Mouse (Mus musculus) hindbrain, embryonic 16.5 days (tissue): Measurements from ENCODE around the gene Lipm. TPM values are rescaled to one million over a fixed set of nuclear protein-coding genes. Genes with fewer than 3 reads are reported as not detected.

Source experiments
- ATAC-seq: fragments of 200-750 bp; cut with Nextera tagmentation; 2 replicates; pipeline ENCODE4 v1.8.0; 2017; ENCODE audit warnings: moderate TSS enrichment, moderate library complexity
- H3K27ac ChIP-seq: fragments of 300-500 bp; sonication (generic); 2 replicates; pipeline ENCODE4 v1.5.1; 2014; ENCODE audit warnings: low read depth, mild to moderate bottlenecking, control low read depth, low read length, moderate library complexity
- H3K27me3 ChIP-seq: fragments of 300-500 bp; sonication (generic); replicated peaks from 2 replicates; pipeline ENCODE4 v1.6.1; 2014; ENCODE audit warnings: low read length; ENCODE audit not compliant: control insufficient read depth, insufficient read depth
- H3K36me3 ChIP-seq: fragments of 300-500 bp; sonication (generic); 2 replicates; pipeline ENCODE4 v1.6.1; 2014; ENCODE audit warnings: mild to moderate bottlenecking, low read length, moderate library complexity, mixed read lengths; ENCODE audit not compliant: control insufficient read depth, insufficient read depth
- H3K4me1 ChIP-seq: fragments of 300-500 bp; sonication (generic); 2 replicates; pipeline ENCODE4 v1.6.1; 2014; ENCODE audit warnings: low read depth, low read length; ENCODE audit not compliant: control insufficient read depth, insufficient read depth
- H3K4me2 ChIP-seq: fragments of 300-500 bp; sonication (generic); 2 replicates; pipeline ENCODE4 v1.6.1; 2014; ENCODE audit warnings: mild to moderate bottlenecking, low read length, control low read depth, moderate library complexity
- H3K4me3 ChIP-seq: fragments of 300-500 bp; sonication (generic); 2 replicates; pipeline ENCODE4 v1.5.1; 2014; ENCODE audit warnings: mild to moderate bottlenecking, low read length, control low read depth, moderate library complexity
- H3K9ac ChIP-seq: fragments of 300-500 bp; sonication (generic); 2 replicates; pipeline ENCODE4 v1.6.1; 2014; ENCODE audit warnings: low read depth, mild to moderate bottlenecking, control low read depth, low read length, moderate library complexity
- H3K9me3 ChIP-seq: fragments of 300-500 bp; sonication (generic); 2 replicates; pipeline ENCODE4 v1.6.1; 2014; ENCODE audit warnings: mild to moderate bottlenecking, low read length, moderate library complexity; ENCODE audit not compliant: control insufficient read depth
- WGBS: fragments of 180-500 bp; shearing (Covaris S2); extraction: QIAGEN DNeasy Blood & Tissue Kit; methylation state at CpG from one replicate; pipeline ENCODE4 v1.1.7; 2014; 5-methylcytosine and 5-hydroxymethylcytosine counted together
- polyA plus RNA-seq: library from polyadenylated mRNA; unstranded; fragments of >200 nt; fragmentation: Nextera tagmentation; extraction: Ambion mirVana; gene quantifications from 2 replicates; pipeline ENCODE4 v1.2.1, GENCODE M21; 2015

Lipm gene
- polyA plus RNA-seq, 1 experiment from 2014 or later = not detected

DNA sequence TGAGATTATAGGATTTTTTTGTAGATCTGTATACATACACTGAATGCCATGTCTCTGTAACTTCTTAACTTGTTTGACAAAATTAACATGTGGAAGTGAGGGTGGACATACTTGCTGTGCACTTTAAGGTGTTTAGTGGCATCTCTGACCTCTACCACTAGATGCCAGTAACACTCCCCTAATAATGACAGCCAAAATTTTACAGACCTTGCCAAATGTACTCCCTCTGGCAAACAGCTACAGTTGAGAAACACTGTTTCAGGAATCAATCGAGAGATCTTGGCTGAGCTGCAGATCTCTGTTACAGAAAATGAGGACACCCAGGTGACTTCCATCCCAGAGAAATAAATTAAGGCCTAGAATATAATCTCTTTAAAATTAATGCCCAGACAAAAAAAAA, 4.5 kb upstream of the Lipm start:
- Histone ChIP-seq H3K4me2 (no peak overlapping the region), H3K27ac (no peak overlapping the region), H3K36me3 (no peaks in the 10 kb centered on the region), H3K4me1 (no peaks in the 10 kb centered on the region), H3K27me3 (no peaks in the 10 kb centered on the region), H3K4me3 (no peak overlapping the region), H3K9me3 (no peaks in the 10 kb centered on the region), H3K9ac (no peak overlapping the region)
- no peak for ATAC-seq
- 65% methylated on average over 1 of the region's 1 CpGs for WGBS

DNA sequence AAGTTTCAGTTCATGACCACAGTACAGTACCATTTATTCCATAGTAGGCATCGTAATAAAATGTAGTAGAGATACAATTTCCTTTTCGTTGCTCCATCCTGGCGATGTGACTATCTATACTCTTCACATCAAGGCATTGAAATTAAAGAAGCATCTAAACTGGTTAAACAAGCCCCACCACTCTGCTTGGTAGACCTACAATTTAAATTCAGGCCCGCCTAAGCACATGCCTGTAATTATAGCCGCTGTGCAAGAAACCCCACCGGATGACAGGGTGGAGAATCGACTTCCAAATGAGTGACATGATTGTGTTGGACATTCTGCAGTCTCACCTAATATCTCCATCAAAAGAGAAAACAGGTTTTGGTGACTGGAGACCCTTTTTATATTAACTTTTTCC, 1.2 kb downstream of the Lipm start:
- WGBS = 91% methylated on average over 7 of the region's 7 CpGs
- Histone ChIP-seq H3K4me2 (no peak overlapping the region), H3K27ac (no peak overlapping the region)

DNA sequence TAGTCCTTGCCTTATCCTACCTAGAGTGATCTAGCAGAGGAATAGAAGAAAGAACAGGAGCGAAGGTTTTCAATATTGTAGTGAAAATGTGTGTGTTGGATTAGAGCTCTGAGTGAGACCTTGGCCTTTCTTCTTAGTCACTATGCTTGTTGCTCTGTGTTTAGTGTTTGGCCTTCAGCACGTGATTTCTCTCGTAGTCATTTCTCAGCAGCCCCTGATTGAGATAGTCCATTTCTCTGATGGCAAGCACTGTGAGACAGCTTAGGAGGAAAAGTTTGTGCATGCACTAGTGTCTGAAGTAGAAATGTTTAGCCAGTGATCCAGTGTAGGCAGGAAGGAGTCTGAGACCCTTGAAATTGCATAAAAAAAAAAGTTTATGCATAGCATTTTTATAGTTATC, 4.1 kb downstream of the Lipm start:
- no peaks in the 10 kb centered on the region for H3K4me1 ChIP-seq
- H3K36me3 ChIP-seq = no peaks in the 10 kb centered on the region
- no peak overlapping the region for H3K4me2 ChIP-seq
- 92% methylated on average over 3 of the region's 3 CpGs for WGBS
- no peaks in the 10 kb centered on the region for H3K27me3 ChIP-seq
- H3K9me3 ChIP-seq = no peaks in the 10 kb centered on the region
- H3K9ac ChIP-seq = no peak overlapping the region
- ATAC-seq = no peak
- H3K4me3 ChIP-seq = no peak overlapping the region
- H3K27ac ChIP-seq = no peak overlapping the region

More for the DNA sequence above, 1.2 kb downstream of the Lipm start:
- Histone ChIP-seq H3K9me3 (no peaks in the 10 kb centered on the region), H3K36me3 (no peaks in the 10 kb centered on the region), H3K9ac (no peak overlapping the region), H3K4me1 (no peaks in the 10 kb centered on the region), H3K27me3 (no peaks in the 10 kb centered on the region), H3K4me3 (no peak overlapping the region)
- no peak for ATAC-seq

DNA sequence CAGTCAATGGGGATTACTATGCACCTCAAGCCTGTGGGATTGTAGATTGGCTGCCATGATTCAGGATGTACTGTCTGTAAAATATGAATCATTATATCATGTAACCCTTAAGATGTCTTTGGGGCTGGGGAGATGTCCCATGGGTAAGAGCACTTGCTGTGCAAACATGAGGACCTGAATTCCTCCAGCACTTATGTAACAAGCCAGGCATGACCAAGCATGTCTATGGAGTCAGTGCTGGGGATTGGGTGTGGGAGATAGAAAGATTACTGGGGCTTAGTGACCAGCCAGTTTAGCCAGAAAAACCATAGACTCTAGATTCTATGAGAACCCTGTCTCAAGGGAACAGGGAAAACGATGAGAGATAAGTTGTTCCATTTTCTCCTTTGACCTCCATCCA, 18.4 kb downstream of the Lipm start:
- H3K9me3 ChIP-seq = no peaks in the 10 kb centered on the region
- H3K27me3 ChIP-seq = no peaks in the 10 kb centered on the region
- H3K4me1 ChIP-seq = no peaks in the 10 kb centered on the region
- no peak overlapping the region for H3K4me3 ChIP-seq
- 83% methylated on average over 1 of the region's 1 CpGs for WGBS
- H3K27ac ChIP-seq = no peak overlapping the region
- H3K36me3 ChIP-seq = no peaks in the 10 kb centered on the region
- no peak overlapping the region for H3K4me2 ChIP-seq
- H3K9ac ChIP-seq = no peak overlapping the region
- ATAC-seq = no peak

DNA sequence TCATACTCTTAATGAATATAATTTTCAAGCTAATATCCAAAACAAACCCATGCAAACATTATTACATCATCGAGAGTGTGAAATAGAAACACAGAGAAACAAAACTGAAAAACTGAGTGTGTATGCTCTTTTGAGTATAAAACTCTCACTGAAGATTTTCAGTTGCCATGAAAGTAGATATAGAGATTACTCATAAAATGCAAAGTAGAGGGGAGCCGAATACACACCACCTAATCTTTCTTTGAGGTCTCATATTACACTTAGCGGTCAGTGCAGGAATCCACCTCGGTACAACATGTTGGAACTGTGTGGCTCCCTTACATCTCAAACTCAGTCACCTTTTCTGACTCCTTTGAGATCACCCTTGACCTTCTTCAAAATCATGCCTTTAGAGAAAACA, 18.9 kb downstream of the Lipm start:
- 91% methylated on average over 4 of the region's 4 CpGs for WGBS
- no peak overlapping the region for H3K27ac ChIP-seq

DNA sequence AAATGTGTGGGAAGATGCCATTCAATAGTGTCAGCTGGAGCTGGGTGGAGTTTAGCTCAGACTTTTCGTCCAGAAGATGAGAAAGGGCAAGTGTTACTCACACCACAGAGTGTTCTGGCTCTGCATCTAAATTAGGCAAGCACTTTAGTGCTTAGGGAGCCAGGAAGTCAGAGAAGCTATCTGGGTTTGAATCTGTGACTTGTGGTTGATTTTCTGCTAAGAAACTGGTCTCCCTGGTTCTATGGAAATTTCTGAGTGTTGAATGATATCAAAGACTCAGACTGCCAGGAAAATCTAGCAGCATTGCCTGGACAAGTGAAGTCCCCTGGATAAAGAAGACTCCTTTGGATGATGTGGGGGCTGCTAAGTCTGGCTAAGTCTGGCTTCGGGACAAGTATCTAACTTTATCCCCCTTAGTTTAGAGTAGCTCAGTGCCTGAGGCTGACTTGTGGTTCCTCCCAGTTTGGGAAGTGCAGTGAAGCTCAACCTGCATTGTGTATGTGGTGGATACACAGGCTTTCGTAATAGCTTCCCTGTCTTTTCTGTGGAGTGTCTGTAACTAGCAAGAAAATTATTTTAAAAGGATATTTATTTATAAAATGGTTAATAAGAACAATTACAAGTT, 19.5 kb downstream of the Lipm start:
- Histone ChIP-seq H3K36me3 (no peaks in the 10 kb centered on the region), H3K4me3 (no peak overlapping the region), H3K9ac (no peak overlapping the region), H3K9me3 (no peaks in the 10 kb centered on the region), H3K27ac (no peak overlapping the region), H3K27me3 (no peaks in the 10 kb centered on the region), H3K4me2 (no peak overlapping the region), H3K4me1 (no peaks in the 10 kb centered on the region)
- 74% methylated on average over 3 of the region's 3 CpGs for WGBS
- no peak for ATAC-seq

More for the DNA sequence above, 18.9 kb downstream of the Lipm start:
- Histone ChIP-seq H3K4me2 (no peak overlapping the region), H3K9ac (no peak overlapping the region), H3K27me3 (no peaks in the 10 kb centered on the region), H3K9me3 (no peaks in the 10 kb centered on the region), H3K4me1 (no peaks in the 10 kb centered on the region), H3K36me3 (no peaks in the 10 kb centered on the region), H3K4me3 (no peak overlapping the region)
- ATAC-seq = no peak

DNA sequence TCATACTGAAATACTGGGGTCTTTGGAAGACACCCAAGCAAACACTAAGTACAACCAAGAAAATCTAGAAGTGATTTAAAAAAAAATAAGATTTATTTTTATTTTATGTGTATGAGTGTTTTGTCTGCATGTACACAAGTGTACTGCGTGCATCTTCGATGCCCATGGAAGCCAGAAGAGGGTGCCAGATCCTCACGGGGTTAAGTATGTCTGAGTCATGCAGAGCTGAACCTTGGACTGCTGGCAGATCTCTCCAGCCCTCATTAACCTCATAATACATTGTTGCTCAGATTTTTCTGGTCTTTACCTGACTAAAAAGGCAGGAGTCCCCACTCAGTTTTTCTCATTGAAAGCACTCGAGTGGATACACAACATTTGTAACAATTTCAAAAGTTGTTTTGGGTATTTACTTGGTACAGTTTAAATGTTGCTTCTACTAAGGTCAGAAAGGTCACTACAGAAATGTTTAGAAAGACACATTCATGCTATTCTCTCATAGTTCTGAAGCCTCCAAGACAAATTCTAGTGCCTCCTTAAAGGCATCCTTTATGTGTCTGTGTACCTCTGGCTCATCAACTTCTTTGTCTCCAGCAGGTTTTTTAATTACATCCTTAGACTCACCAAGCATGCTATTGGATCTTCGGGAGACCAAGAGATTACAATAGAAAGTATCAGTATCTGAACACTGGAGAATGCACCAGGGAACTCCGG, 38.1 kb downstream of the Lipm start:
- no peak overlapping the region for H3K4me3 ChIP-seq
- no peaks in the 10 kb centered on the region for H3K4me1 ChIP-seq
- no peak overlapping the region for H3K4me2 ChIP-seq
- 88% methylated on average over 6 of the region's 6 CpGs for WGBS
- H3K9ac ChIP-seq = no peak overlapping the region
- ATAC-seq = no peak
- no peak overlapping the region for H3K27ac ChIP-seq
- no peaks in the 10 kb centered on the region for H3K9me3 ChIP-seq
- H3K27me3 ChIP-seq = no peaks in the 10 kb centered on the region
- no peaks in the 10 kb centered on the region for H3K36me3 ChIP-seq

DNA sequence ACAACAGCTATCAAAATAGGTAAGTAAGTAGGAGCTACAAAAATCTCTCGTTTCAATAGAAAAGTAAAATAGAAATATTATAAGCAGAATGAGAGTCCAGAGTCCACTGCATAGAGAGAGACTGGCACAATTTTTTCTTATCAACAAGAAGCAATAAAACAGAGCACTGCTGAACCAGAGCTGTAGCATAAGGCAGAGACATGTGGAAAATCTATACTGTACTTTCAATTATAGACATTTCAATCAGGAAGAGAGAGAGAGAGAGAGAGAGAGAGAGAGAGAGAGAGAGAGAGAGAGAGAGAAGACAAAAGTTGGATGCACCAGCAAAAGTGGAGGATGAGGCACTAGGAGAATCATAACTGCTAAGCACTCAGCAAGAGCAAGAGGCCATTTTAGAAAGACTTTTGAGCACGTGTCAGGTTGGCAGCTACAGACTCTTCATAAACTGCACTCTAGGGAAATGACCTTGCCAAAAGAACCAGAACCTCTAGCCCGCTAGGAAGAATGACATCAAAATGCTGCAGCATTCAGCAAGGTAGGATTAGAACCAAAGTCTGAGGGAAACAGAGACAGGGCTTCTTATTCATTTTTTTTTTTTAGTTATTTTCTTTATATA, 38.8 kb downstream of the Lipm start:
- ATAC-seq = no peak

DNA sequence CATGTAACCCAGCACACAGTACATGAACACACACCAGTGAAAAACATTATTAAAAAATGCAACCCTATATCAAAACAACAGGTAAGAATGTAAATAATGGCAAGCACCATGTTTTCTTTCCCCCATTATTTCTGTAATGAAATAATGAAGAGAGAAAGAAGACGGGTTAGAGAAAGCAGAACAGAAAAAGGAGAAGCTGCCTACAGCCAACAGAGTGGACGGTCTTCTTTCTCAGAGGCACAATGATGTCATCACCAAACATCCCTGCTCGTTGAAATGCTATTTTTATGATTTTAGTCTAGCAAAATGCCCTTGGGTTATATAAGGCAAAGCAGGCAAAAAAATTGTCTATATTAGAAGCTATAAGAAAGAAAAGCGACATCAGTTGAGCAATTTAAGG, 47.7 kb downstream of the Lipm start:
- Histone ChIP-seq H3K4me1 (no peaks in the 10 kb centered on the region), H3K4me3 (no peak overlapping the region), H3K27ac (no peak overlapping the region), H3K36me3 (no peaks in the 10 kb centered on the region), H3K4me2 (no peak overlapping the region), H3K27me3 (no peaks in the 10 kb centered on the region), H3K9ac (no peak overlapping the region), H3K9me3 (no peaks in the 10 kb centered on the region)
- WGBS = 81% methylated on average over 4 of the region's 4 CpGs
- no peak for ATAC-seq

More for the DNA sequence above, 38.8 kb downstream of the Lipm start:
- Histone ChIP-seq H3K4me1 (no peaks in the 10 kb centered on the region), H3K27me3 (no peaks in the 10 kb centered on the region), H3K4me2 (no peak overlapping the region), H3K9ac (no peak overlapping the region), H3K9me3 (no peaks in the 10 kb centered on the region), H3K4me3 (no peak overlapping the region), H3K36me3 (no peaks in the 10 kb centered on the region), H3K27ac (no peak overlapping the region)
- 82% methylated on average over 3 of the region's 3 CpGs for WGBS
